Mouse (Mus musculus): ENCODE measurements around the gene Gm17545.

- no peak for TF ChIP-seq CTCF (IDR thresholded peaks at IDR 0.05)
- no peak for TF ChIP-seq EP300 (IDR thresholded peaks at IDR 0.05)
These were observed 21.4 kb downstream of the Gm17545 start, which contains the start of gene Bbs9 for GRCm38 (mm10) chr9:22475424-22475868.

Data from lung, postnatal 0 days (tissue).